Mouse (Mus musculus) heart, embryonic 11.5 days (tissue): ENCODE results near the gene Cmtm1. TPM values are rescaled to one million over a fixed set of nuclear protein-coding genes. Genes with fewer than 3 reads are reported as not detected.
"Not testable (repeated sequence)": the region's sequence is repeated elsewhere in the genome, so short reads cannot be mapped to it uniquely, and the experiment has no call there.

Experiments used
- ATAC-seq: fragments of 200-750 bp; cut with Nextera tagmentation; replicated peaks from 2 replicates; pipeline ENCODE4 v1.8.0; 2017; ENCODE audit warnings: moderate library complexity; ENCODE audit not compliant: insufficient number of reproducible peaks, low FRiP score, low TSS enrichment
- H3K27ac ChIP-seq: fragments of 300-500 bp; sonication (generic); 2 replicates; pipeline ENCODE4 v1.5.1; 2014; ENCODE audit warnings: mild to moderate bottlenecking, low read depth, low read length
- H3K27me3 ChIP-seq: fragments of 300-500 bp; sonication (generic); 2 replicates; pipeline ENCODE4 v1.6.1; 2014; ENCODE audit warnings: mild to moderate bottlenecking, low read length, mixed read lengths; ENCODE audit not compliant: control insufficient read depth, insufficient read depth
- H3K36me3 ChIP-seq: fragments of 300-500 bp; sonication (generic); 2 replicates; pipeline ENCODE4 v1.6.1; 2014; ENCODE audit warnings: mild to moderate bottlenecking, low read length, moderate library complexity, mixed read lengths; ENCODE audit not compliant: control insufficient read depth, insufficient read depth
- H3K4me1 ChIP-seq: fragments of 300-500 bp; sonication (generic); 2 replicates; pipeline ENCODE4 v1.6.1; 2014; ENCODE audit warnings: low read length; ENCODE audit not compliant: control insufficient read depth, insufficient read depth
- H3K4me2 ChIP-seq: fragments of 300-500 bp; sonication (generic); 2 replicates; pipeline ENCODE4 v1.6.1; 2014; ENCODE audit warnings: mild to moderate bottlenecking, moderate library complexity
- H3K4me3 ChIP-seq: fragments of 300-500 bp; sonication (generic); 2 replicates; pipeline ENCODE4 v1.5.1; 2014; ENCODE audit warnings: low read depth, low read length
- H3K9ac ChIP-seq: fragments of 300-500 bp; sonication (generic); 2 replicates; pipeline ENCODE4 v1.6.1; 2014; ENCODE audit warnings: mild to moderate bottlenecking, low read depth, low read length, moderate library complexity
- H3K9me3 ChIP-seq: fragments of 300-500 bp; sonication (generic); replicated peaks from 2 replicates; pipeline ENCODE4 v1.6.1; 2016; ENCODE audit warnings: low read length; ENCODE audit not compliant: control insufficient read depth
- WGBS: fragments of 180-500 bp; shearing (Covaris S2); extraction: QIAGEN DNeasy Blood & Tissue Kit; methylation state at CpG from one replicate; pipeline ENCODE4 v1.1.7; 2014; ENCODE audit not compliant: insufficient replicate concordance; 5-methylcytosine and 5-hydroxymethylcytosine counted together
- polyA plus RNA-seq: library from polyadenylated mRNA; unstranded; fragments of >200 nt; fragmentation: Nextera tagmentation; extraction: Ambion mirVana; gene quantifications from 2 replicates; pipeline ENCODE4 v1.2.1, GENCODE M21; 2014

The Cmtm1 gene
- polyA plus RNA-seq, 1 experiment from 2014 or later, result not detected

DNA sequence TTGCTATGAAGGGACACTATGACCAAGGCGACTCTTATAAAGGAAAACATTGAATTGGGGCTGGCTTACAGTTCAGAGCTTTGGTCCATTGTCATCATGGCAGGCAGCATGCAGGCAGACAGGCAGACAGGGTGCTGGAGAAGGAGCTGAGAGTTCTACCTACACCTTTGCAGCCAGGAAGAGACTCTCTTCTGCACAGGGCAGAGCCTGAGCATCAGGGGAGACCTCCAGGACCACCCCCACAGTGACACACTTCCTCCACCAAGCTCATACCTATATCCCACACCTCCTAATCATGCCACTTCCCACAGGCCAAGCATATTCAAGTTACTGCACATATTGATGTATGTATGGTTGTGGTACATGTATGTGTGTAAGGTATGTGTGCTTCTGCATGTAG is 26.9 kb upstream of the Cmtm1 start:
- Histone ChIP-seq H3K36me3 (no peaks in the 10 kb centered on the region), H3K4me1 (peaks cover 6% of the 10 kb centered on the region; the same call in 1 of the 2 replicates), H3K27ac (no peak overlapping the region), H3K9me3 (no peaks in the 10 kb centered on the region), H3K9ac (no peak overlapping the region), H3K4me3 (no peak overlapping the region), H3K27me3 (no peaks in the 10 kb centered on the region), H3K4me2 (no peak overlapping the region)
- ATAC-seq, result no peak
- 67% methylated on average over 1 of the region's 1 CpGs for WGBS

GRCm38 (mm10) chr8:104334196-104334595 is 24.3 kb upstream of the Cmtm1 start:
- Histone ChIP-seq H3K27ac (no peak overlapping the region), H3K9me3 (no peaks in the 10 kb centered on the region), H3K36me3 (no peaks in the 10 kb centered on the region), H3K27me3 (no peaks in the 10 kb centered on the region), H3K4me3 (no peak overlapping the region), H3K4me2 (no peak overlapping the region), H3K4me1 (0 out of 2 replicates have a peak, but pooled peaks cover under 1% of the 10 kb centered on the region), H3K9ac (no peak overlapping the region)
- 63% methylated on average over 1 of the region's 1 CpGs for WGBS
- ATAC-seq, result no peak

DNA sequence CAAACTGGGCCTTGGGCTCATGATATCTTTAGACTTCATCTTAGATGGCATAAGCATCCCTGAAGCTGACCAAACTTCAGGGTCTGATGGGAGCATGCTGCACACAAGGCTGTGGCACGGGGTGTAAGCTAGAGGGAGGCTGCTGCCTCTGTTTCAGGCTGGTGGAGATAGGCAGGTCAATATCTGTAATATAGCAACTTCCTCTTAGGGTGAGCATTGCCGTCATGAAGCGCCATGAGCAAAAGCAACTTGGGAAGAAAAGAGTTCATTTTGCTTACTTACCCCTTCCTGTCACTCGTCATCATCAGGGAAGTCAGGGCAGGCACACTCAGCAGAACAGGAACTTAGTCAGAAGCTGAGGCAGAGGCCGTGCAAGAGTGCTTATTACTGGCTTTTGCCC is 23.8 kb upstream of the Cmtm1 start:
- Histone ChIP-seq H3K4me2 (no peak overlapping the region), H3K27me3 (no peaks in the 10 kb centered on the region), H3K9me3 (no peaks in the 10 kb centered on the region), H3K4me3 (no peak overlapping the region), H3K4me1 (no peaks in the 10 kb centered on the region), H3K27ac (no peak overlapping the region), H3K9ac (no peak overlapping the region), H3K36me3 (no peaks in the 10 kb centered on the region)
- no peak for ATAC-seq
- 62% methylated on average over 5 of the region's 5 CpGs for WGBS

DNA sequence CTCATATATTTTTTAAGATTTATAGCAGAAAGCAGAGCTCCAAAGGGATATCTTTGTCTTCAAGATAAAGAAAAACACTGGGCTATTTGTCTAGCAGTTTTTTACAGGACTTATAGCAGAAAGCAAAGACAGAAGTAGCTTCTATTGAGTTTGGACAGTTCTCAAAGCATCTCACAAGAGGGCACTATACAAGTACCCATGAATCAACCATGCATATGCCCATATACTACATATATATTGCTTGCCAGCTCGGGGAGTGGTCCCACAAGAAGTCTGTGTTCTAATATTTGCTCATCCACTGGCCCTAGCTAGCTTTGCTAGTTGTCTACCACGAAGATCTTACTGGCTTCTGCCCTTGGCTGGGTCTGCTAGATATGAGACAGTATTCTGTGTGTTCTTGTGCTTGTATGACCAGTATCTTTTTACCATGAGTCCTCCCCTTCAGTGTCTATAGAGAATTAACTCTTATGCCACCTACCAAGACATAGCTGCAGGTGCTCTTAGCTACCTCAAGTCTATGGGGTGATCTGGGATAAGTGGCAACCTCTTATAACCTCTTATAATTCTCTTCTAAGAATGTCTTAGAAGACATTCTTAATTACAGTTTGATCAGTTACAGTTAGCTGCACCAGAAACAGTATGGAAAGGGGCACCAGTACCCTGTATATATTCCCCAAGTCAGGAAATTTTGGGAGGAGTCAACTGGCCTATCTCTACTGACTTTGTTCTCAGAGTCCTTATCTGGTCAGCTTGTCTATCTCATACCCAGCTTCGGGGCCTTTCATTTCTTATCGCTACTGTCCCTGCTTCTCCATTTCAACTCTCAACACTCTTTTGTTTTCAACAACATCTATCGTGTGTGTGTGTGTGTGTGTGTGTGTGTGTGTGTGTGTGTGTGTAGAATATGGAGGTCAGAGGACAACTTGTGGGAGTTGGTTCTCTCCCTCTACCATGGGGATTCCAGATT is 23.0 kb upstream of the Cmtm1 start:
- no peak overlapping the region for H3K27ac ChIP-seq
- H3K4me3 ChIP-seq, result no peak overlapping the region
- WGBS, result 49% methylated on average over 5 of the region's 5 CpGs
- H3K9me3 ChIP-seq, result no peaks in the 10 kb centered on the region
- no peaks in the 10 kb centered on the region for H3K4me1 ChIP-seq
- no peak for ATAC-seq
- H3K4me2 ChIP-seq, result no peak overlapping the region
- no peaks in the 10 kb centered on the region for H3K36me3 ChIP-seq
- no peaks in the 10 kb centered on the region for H3K27me3 ChIP-seq
- H3K9ac ChIP-seq, result no peak overlapping the region

DNA sequence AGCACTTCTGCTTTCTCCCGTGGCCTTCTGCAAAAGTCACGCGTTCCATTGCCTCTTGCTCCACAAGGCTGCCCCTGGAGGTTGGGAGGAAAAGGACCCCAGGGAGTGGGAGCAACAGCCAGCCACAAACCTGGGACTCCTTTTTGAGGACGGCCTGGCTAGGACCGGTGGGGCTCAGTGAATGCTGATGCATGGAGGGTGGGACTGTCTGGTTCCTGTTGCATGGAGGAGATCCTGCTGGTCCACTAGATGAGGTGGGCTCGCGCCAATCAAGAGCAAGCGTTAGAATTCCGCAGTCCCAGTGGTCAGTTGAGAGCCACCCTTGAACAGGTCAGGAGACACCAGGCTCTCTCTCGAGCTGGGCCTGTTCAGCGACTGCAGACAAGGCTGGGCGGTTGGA is 12.0 kb upstream of the Cmtm1 start, which contains the start of gene Cmtm2b:
TSS of gene Cmtm2b (plus strand) at position 301 of the 400 bp plus-strand sequence.
- WGBS, result 72% methylated on average over 12 of the region's 12 CpGs
- H3K4me1 ChIP-seq, ATAC-seq: not testable (repeated sequence)

GRCm38 (mm10) chr8:104321267-104321666 is 11.3 kb upstream of the Cmtm1 start, which contains the start of gene Gm11020:
TSS of gene Gm11020 (plus strand) at chr8:104321567.
- not testable (repeated sequence) for H3K36me3 ChIP-seq, H3K4me3 ChIP-seq, H3K27me3 ChIP-seq, H3K27ac ChIP-seq, H3K9ac ChIP-seq, ATAC-seq, H3K4me2 ChIP-seq, H3K4me1 ChIP-seq, H3K9me3 ChIP-seq
- WGBS, result 75% methylated on average over 9 of the region's 11 CpGs

More for the DNA sequence above, 12.0 kb upstream of the Cmtm1 start, which contains the start of gene Cmtm2b:
- not testable (repeated sequence) for H3K4me3 ChIP-seq, H3K27me3 ChIP-seq, H3K9me3 ChIP-seq, H3K27ac ChIP-seq, H3K36me3 ChIP-seq, H3K4me2 ChIP-seq, H3K9ac ChIP-seq

DNA sequence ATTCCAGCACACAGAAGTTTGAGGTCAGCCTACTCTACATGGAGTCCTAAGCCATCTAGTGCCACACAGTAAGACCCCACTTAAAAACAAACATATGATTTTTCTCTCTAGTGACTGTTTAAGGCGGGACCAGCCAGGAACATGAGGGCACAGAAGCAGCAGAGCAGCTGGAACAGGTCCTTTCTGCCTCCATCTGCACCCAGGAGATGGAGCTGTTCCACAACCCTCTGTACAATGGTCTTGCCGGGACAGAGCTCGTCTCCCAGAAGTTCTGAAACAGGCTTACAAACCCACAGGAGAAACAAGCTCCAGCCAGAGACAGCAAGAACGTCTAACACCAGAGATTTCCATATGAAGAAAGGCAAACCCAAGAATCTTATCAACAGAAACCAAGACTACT is 3.4 kb upstream of the Cmtm1 start:
- Histone ChIP-seq H3K9ac (no peak overlapping the region), H3K4me3 (no peak overlapping the region), H3K4me1 (no peaks in the 10 kb centered on the region), H3K27me3 (no peaks in the 10 kb centered on the region), H3K4me2 (no peak overlapping the region), H3K27ac (no peak overlapping the region), H3K9me3 (no peaks in the 10 kb centered on the region), H3K36me3 (no peaks in the 10 kb centered on the region)
- ATAC-seq, result no peak
- 57% methylated on average over 4 of the region's 4 CpGs for WGBS

GRCm38 (mm10) chr8:104312023-104312422 is 2.1 kb upstream of the Cmtm1 start:
- H3K9me3 ChIP-seq, H3K36me3 ChIP-seq, H3K27me3 ChIP-seq, H3K27ac ChIP-seq, ATAC-seq, H3K4me2 ChIP-seq, H3K4me3 ChIP-seq, H3K9ac ChIP-seq, H3K4me1 ChIP-seq: not testable (repeated sequence)
- WGBS, result 88% methylated on average over 3 of the region's 3 CpGs
